Comparison of ENCODE assay signal across 14 mouse cellular contexts in the genomic region with DNA sequence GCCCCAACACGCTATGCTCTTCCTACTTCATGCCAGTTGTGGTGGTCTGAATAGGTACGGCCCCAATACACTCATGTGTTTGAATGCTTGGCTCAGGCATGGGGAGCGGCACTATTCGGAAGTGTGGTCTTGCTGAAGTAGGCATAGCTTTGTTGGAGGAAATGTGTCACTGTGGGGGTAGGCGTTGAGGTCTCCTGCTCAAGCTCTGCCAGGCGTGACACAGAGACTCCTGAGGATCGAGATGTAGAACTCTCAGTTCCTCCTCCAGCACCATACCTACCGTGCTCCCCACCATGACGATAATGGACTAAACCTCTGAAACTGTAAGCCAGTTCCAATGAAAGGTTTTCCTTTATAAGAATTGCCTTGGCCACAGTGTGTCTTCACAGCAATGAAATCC.
"Had no signal": no experiment of that assay in that cellular context is flagged by ENCODE, and none has a peak within 500 bp of the region (broad histone marks: within the 10 kb centered on the region; RNA-seq: fewer than 3 reads in every experiment).

No protein-coding gene starts in this region.

- H3K27ac ChIP-seq: intestine, embryonic 15.5 days; layer of hippocampus, adult 2 months; limb, embryonic 13.5 days; liver, embryonic 14.5 days; lung, embryonic 15.5 days; midbrain, embryonic 13.5 days; neural tube, embryonic 12.5 days had no signal

- H3K27me3 ChIP-seq: intestine, embryonic 15.5 days; limb, embryonic 13.5 days; lung, embryonic 15.5 days; midbrain, embryonic 13.5 days; neural tube, embryonic 12.5 days had no signal

- H3K9me3 ChIP-seq: intestine, embryonic 15.5 days; limb, embryonic 13.5 days; lung, embryonic 15.5 days; midbrain, embryonic 13.5 days; neural tube, embryonic 12.5 days had no signal

- H3K9ac ChIP-seq: intestine, embryonic 15.5 days; limb, embryonic 13.5 days; liver, embryonic 14.5 days; lung, embryonic 15.5 days; midbrain, embryonic 13.5 days; neural tube, embryonic 12.5 days had no signal

- DNase-seq: kidney, adult 18-20 months; kidney, postnatal 10 days; kidney, postnatal 4 days; left cerebral cortex, postnatal 4 days; retina, postnatal 1 day; right cerebral cortex, postnatal 4 days; thymus, postnatal 4 days had no signal

- H3K4me3 ChIP-seq: intestine, embryonic 15.5 days; layer of hippocampus, adult 2 months; limb, embryonic 13.5 days; lung, embryonic 15.5 days; midbrain, embryonic 13.5 days; neural tube, embryonic 12.5 days had no signal

- ATAC-seq: intestine, embryonic 15.5 days; midbrain, embryonic 13.5 days had no signal

- H3K4me2 ChIP-seq: intestine, embryonic 15.5 days; limb, embryonic 13.5 days; lung, embryonic 15.5 days; midbrain, embryonic 13.5 days; neural tube, embryonic 12.5 days had no signal
